Mouse (Mus musculus) thymus, adult 2 months (tissue): ENCODE measurements around the gene Med11. TPM values are rescaled to one million over a fixed set of nuclear protein-coding genes. Genes with fewer than 3 reads are reported as not detected.
"Not testable (repeated sequence)": the region's sequence is repeated elsewhere in the genome, so short reads cannot be mapped to it uniquely, and the experiment has no call there.

Source experiments
- DNase-seq: peaks from one replicate; pipeline ENCODE4 v3.0.0; 2021
- H3K27ac ChIP-seq: fragments of 200-500 bp; 2 replicates; pipeline ENCODE4 v1.5.1; 2012; ENCODE audit warnings: low read length, control low read depth; ENCODE audit not compliant: control insufficient read depth, insufficient read depth
- H3K27me3 ChIP-seq: fragments of 200-500 bp; 2 replicates; pipeline ENCODE4 v1.6.1; 2012; ENCODE audit warnings: mild to moderate bottlenecking, low read length, moderate library complexity, mixed read lengths; ENCODE audit not compliant: control insufficient read depth, insufficient read depth
- H3K36me3 ChIP-seq: fragments of 200-500 bp; 2 replicates; pipeline ENCODE4 v1.6.1; 2012; ENCODE audit warnings: mild to moderate bottlenecking, low read length, moderate library complexity; ENCODE audit not compliant: control insufficient read depth, insufficient read depth
- H3K4me1 ChIP-seq: fragments of 200-500 bp; replicated peaks from 2 replicates; pipeline ENCODE4 v1.6.1; 2012; ENCODE audit warnings: low read length; ENCODE audit not compliant: control insufficient read depth, insufficient read depth
- H3K4me3 ChIP-seq: fragments of 200-500 bp; 2 replicates; pipeline ENCODE4 v1.5.1; 2012; ENCODE audit warnings: mild to moderate bottlenecking, low read length, control low read depth, moderate library complexity; ENCODE audit not compliant: control insufficient read depth, insufficient read depth
- CTCF ChIP-seq: fragments of 200-500 bp; IDR thresholded peaks from 2 replicates; pipeline ENCODE4 v1.5.1; 2012; ENCODE audit warnings: mild to moderate bottlenecking, control low read depth, low read length, moderate library complexity, borderline replicate concordance; ENCODE audit not compliant: control insufficient read depth, poor library complexity, insufficient read depth; ENCODE audit errors: extremely low read depth
- POLR2A ChIP-seq: fragments of 200-500 bp; IDR thresholded peaks from 2 replicates; pipeline ENCODE4 v1.6.1; 2012; ENCODE audit warnings: mild to moderate bottlenecking, low read length, control low read depth, moderate library complexity; ENCODE audit not compliant: control insufficient read depth, poor library complexity, insufficient read depth; ENCODE audit errors: extremely low read depth
- WGBS: fragments of 180-500 bp; shearing (Covaris S2); methylation state at CpG from one replicate; pipeline ENCODE4 v1.1.7; 2018; 5-methylcytosine and 5-hydroxymethylcytosine counted together
- polyA plus RNA-seq: library from polyadenylated mRNA; depleted of rRNA; stranded (reverse); fragments of >200 nt; gene quantifications from 2 replicates; pipeline ENCODE4 v1.2.3, GENCODE M21; 2012

Med11 gene
- polyA plus RNA-seq, 1 experiment, result 34.8 TPM

DNA sequence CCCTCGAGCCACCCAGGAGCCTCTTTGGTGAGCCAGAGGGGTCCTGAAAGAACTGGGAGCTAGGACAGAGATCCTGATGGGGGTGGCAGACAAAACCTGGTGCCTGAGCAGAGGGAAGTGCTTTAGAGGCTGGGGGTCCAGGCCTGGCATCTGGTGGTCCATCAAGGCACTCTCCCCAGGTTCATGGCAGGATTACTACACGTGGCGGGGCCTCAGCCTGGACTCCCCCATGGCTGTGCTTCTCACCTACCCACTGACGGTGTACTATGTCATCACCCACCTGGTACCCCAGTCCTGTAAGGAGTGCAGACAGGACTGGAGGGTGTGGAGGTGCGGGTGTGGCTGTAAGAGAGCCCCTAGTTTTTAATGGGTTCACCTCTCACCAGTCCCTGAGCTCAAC is 12.3 kb downstream of the Med11 start:
- 90% methylated on average over 5 of the region's 5 CpGs for WGBS
- no peak overlapping the region for H3K4me3 ChIP-seq
- no peaks in the 10 kb centered on the region for H3K36me3 ChIP-seq
- no peak overlapping the region for H3K27ac ChIP-seq
- no peak for DNase-seq
- H3K27me3 ChIP-seq, result peaks cover 7% of the 10 kb centered on the region; the same call in 1 of the 2 replicates
- peaks cover 5% of the 10 kb centered on the region; the same call in 1 of the 2 replicates for H3K4me1 ChIP-seq
- no peak for TF ChIP-seq POLR2A
- no peak for TF ChIP-seq CTCF

DNA sequence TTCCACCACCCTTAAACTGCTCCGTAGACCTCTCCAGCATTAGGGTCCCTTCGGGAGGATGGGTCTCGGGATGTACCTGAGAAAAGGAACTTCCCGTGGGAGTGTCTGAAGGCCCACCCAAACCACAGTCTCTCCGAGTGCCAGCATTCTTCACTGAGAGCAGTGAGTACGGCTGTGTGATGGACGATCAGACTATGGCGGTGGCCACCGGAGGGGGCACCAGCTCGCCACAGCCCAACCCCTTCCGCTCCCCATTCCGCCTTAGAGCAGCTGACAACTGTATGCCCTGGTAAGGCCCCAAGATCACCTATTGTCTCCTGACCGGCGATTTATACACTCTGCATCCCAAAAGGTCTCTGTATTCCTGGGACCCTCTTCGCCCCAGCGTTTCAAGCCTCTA is 13.5 kb downstream of the Med11 start:
- H3K36me3 ChIP-seq, result no peaks in the 10 kb centered on the region
- H3K4me1 ChIP-seq, result no peaks in the 10 kb centered on the region
- H3K27me3 ChIP-seq, result no peaks in the 10 kb centered on the region; the same call in 1 of the 2 replicates
- DNase-seq, result no peak
- 58% methylated on average over 16 of the region's 16 CpGs for WGBS
- H3K27ac ChIP-seq, result no peak overlapping the region
- TF ChIP-seq POLR2A (no peak), CTCF (no peak)
- H3K4me3 ChIP-seq, result no peak overlapping the region

DNA sequence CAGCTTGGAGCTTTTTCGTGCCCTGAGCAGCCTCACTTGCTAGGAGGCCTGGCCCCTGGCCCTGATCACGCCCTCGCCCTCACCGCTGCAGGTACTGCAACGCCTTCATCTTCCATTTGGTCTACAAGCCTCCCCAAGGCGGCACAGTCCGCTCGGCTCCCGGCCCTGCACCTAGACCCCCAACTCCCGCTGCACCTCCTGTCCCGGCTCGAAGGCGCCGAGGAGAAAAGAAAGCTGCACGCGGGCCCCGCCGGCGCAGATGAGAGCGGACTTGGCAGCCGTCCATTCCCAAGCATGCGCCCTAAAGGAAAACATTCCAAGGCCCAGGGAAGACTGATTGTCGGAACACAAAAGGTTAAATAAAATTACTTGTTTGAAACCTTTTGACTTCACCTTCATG is 14.1 kb downstream of the Med11 start:
- H3K4me1 ChIP-seq, result no peaks in the 10 kb centered on the region
- no peak overlapping the region for H3K27ac ChIP-seq
- no peak for TF ChIP-seq CTCF
- TF ChIP-seq POLR2A, result no peak
- no peak overlapping the region for H3K4me3 ChIP-seq
- H3K27me3 ChIP-seq, result no peaks in the 10 kb centered on the region; the same call in 1 of the 2 replicates
- no peak for DNase-seq
- H3K36me3 ChIP-seq, result no peaks in the 10 kb centered on the region
- WGBS, result 80% methylated on average over 23 of the region's 23 CpGs

DNA sequence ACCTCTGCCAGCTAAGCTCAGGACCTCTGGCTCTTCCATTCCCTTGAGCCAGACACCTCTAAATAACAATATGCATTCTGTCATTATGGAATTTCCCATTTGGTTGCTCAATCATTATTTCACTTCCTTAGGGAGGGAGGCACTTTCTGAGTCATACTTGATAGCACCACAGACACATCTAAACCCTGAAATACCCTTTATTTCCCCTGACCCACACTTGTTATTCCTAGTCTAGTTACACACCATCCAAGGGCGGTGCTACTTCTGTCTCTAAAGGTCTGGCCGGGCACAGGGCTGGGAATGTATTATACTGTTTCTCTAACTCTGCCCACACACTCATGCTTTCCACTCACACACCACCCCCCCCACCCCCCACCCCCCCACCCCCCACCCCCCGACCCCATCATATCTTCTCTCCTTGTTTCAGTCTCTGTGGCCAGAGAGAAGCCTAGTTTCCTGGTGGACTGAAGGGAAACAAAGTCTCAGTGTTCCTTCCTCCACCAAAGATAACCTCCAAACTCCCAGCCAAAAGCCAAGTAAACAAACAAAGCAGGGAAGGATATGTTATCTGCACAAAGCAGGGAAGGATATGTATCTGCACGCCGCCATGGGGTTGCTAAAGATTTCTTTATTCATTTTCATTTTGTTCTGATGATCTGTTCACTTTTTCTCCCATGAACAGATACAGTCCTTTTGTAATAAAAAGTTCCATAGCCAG is 16.3 kb downstream of the Med11 start:
- Histone ChIP-seq H3K27me3 (no peaks in the 10 kb centered on the region), H3K4me1 (no peaks in the 10 kb centered on the region), H3K4me3 (no peak overlapping the region), H3K27ac (no peak overlapping the region), H3K36me3 (no peaks in the 10 kb centered on the region)
- no peak for DNase-seq
- TF ChIP-seq CTCF, result no peak
- no peak for TF ChIP-seq POLR2A
- 80% methylated on average over 5 of the region's 5 CpGs for WGBS

DNA sequence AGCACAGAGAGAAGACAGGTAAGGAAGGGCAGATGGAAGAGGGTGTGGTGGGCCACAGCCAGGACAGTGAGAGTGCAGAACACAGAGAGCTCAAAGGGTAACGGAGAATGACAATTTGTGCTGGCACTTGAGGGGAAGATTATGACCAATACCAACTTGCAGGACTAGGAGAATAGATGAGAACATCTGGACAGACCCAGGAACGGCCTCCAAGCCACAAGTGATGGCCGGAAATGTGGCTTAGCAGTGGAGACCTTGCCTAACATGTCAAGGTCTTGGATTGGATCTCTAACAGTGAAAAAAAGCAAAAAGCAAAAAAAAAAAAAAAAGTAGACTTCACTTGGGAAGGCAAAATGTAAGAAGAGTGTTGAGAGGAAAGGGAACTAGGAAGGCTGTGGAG is 18.0 kb downstream of the Med11 start:
- Histone ChIP-seq H3K27me3 (no peaks in the 10 kb centered on the region), H3K4me1 (no peaks in the 10 kb centered on the region), H3K4me3 (no peak overlapping the region), H3K27ac (no peak overlapping the region), H3K36me3 (no peaks in the 10 kb centered on the region)
- 98% methylated on average over 3 of the region's 3 CpGs for WGBS
- no peak for DNase-seq
- TF ChIP-seq CTCF, result no peak

DNA sequence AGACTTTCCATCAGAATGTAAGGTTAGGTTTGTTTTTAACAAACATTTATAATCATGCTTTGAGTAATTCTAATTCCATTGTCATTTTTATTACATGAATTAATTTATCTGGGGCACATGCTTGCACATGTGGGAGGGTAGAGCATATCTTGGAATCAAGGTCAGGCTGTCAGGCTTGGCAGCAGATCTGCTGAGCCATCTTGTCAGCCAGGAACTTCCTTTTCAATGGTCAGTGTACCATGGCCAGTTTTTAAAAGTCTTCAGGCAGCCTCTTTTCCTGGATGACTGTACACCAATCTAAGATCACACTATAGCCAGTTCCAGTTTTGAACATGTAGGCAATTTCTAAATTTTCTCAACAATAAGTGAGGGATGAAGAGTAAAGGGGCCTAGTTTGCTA is 21.0 kb downstream of the Med11 start:
- no peak for DNase-seq
- TF ChIP-seq CTCF (no peak), POLR2A (no peak)
- H3K4me1 ChIP-seq, result no peaks in the 10 kb centered on the region
- H3K36me3 ChIP-seq, result no peaks in the 10 kb centered on the region
- no peak overlapping the region for H3K4me3 ChIP-seq
- no peaks in the 10 kb centered on the region for H3K27me3 ChIP-seq
- H3K27ac ChIP-seq, result no peak overlapping the region

DNA sequence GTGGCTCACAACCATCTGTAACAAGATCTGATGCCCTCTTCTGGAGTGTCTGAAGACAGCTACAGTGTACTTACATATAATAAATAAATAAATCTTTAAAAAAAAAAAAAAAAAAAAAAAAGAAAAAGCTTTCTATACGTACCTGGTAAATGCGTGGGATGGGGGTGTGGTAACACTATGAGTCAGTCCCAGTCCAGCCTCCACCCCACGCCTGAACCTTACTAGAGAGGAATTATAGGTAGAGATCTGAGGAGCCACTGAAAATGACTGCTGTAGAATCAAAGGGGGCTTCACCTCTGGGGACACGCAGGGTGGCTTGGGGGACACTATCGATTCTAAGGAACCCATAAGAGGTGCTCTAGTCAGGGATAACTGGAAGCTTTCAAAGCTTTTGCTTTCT is 21.6 kb downstream of the Med11 start:
- H3K4me3 ChIP-seq, H3K27me3 ChIP-seq, H3K4me1 ChIP-seq, H3K36me3 ChIP-seq, DNase-seq, H3K27ac ChIP-seq: not testable (repeated sequence)
- WGBS, result 92% methylated on average over 5 of the region's 5 CpGs
